ENCODE assay signal across 9 mouse cellular contexts in the genomic region with DNA sequence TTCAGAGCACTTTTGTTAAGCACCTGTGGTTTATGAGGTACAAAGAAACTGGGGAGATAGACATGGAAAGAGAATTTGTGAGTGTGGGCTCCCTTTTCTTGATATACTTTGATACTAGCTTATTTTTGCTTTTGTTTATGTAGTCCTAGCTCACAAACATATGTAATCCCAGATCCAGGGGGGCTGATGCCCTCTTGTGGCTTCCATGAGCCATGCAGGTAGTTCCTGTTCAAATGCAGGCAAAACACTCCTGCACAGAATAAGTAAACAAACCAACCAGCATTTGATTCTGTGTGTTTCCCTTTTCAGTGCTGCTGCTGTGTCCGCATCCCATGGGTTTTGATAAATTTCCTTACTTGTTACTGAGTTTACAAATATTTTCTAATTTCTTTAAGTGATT. TPM values are rescaled to one million over a fixed set of nuclear protein-coding genes. Genes with fewer than 3 reads are reported as not detected.
DNase-seq lines count a peak whose midpoint lies in the region; ATAC-seq and TF ChIP-seq lines count a peak whose summit lies in the region.
"Had no signal": no experiment of that assay in that cellular context is flagged by ENCODE, and none has a peak within 500 bp of the region (broad histone marks: within the 10 kb centered on the region; RNA-seq: fewer than 3 reads in every experiment).

No protein-coding gene starts in this region.

- TF ChIP-seq CTCF in layer of hippocampus, adult 2 months (conservative IDR thresholded peaks at IDR 0.05), result peak; percentile 82
- TF ChIP-seq CTCF in brain, embryonic 14.5 days (IDR thresholded peaks at IDR 0.05; ENCODE audit: borderline replicate concordance, extremely low read depth, insufficient read depth, insufficient read length), result peak; percentile 81; the same call in 1 of the 2 replicates
- TF ChIP-seq CTCF in liver, embryonic 14.5 days (IDR thresholded peaks at IDR 0.05; ENCODE audit: low read depth), result peak; percentile 61

- no peak overlapping the region for H3K4me3 ChIP-seq in layer of hippocampus, adult 2 months
- H3K4me3 ChIP-seq in liver, embryonic 14.5 days (ENCODE audit: insufficient read depth in 1 of 2, low read depth in 2 of 2, low read length in 2 of 2), result no peak overlapping the region
- H3K4me3 ChIP-seq: heart, embryonic 10.5 days had no signal

- ATAC-seq in liver, embryonic 14.5 days (ENCODE audit: insufficient read depth), result no peak

- H3K27ac ChIP-seq in layer of hippocampus, adult 2 months, result no peak overlapping the region
- H3K27ac ChIP-seq in liver, embryonic 14.5 days, result no peak overlapping the region
- H3K27ac ChIP-seq: heart, embryonic 10.5 days had no signal

- TF ChIP-seq EP300 in liver, embryonic 14.5 days (IDR thresholded peaks at IDR 0.05; ENCODE audit: low read depth), result no peak

- WGBS in liver, embryonic 14.5 days (ENCODE audit: insufficient replicate concordance), result 73% methylated on average over 1 of the region's 1 CpGs

- H3K4me1 ChIP-seq in liver, embryonic 14.5 days (replicated peaks; ENCODE audit: control insufficient read depth in 2 of 2, insufficient read depth in 2 of 2, low read length in 1 of 2), result peaks cover 0 to 6% of the 10 kb centered on the region in 2 experiments; a peak in 2 of 4 replicates

- H3K9me3 ChIP-seq in liver, embryonic 14.5 days (ENCODE audit: control insufficient read depth, low read length), result no peaks in the 10 kb centered on the region
- H3K9me3 ChIP-seq: heart, embryonic 10.5 days had no signal

- no peaks in the 10 kb centered on the region for H3K27me3 ChIP-seq in liver, embryonic 14.5 days (ENCODE audit: control insufficient read depth, insufficient read depth, low read length)

- no peak overlapping the region for H3K4me2 ChIP-seq in liver, embryonic 14.5 days (ENCODE audit: low read depth)

- TF ChIP-seq POLR2A in brain, embryonic 14.5 days (IDR thresholded peaks at IDR 0.05; ENCODE audit: borderline replicate concordance, extremely low read depth, insufficient read depth, insufficient read length, poor library complexity, severe bottlenecking), result no peak

- DNase-seq in adrenal gland, postnatal 36 days, result peak; percentile 33 to 42
- DNase-seq in adrenal gland, postnatal 25 days, result no peak
- no peak for DNase-seq in layer of hippocampus, adult 2 months (ENCODE audit: low spot score in 2 of 2)
- no peak for DNase-seq in layer of hippocampus, postnatal 25 days (ENCODE audit: extremely low spot score in 1 of 2, low spot score in 1 of 2)
- DNase-seq in brain, embryonic 14.5 days (ENCODE audit: low read depth), result peak; percentile 83
- no peak for DNase-seq in liver, embryonic 14.5 days (ENCODE audit: low read depth in 3 of 3, low spot score in 3 of 3)
- DNase-seq in right cerebral cortex, postnatal 36 days (ENCODE audit: low spot score in 2 of 2), result no peak
- DNase-seq in layer of hippocampus, adult 9-10 months (ENCODE audit: low spot score), result no peak

- H3K9ac ChIP-seq in liver, embryonic 14.5 days (replicated peaks), result no peak overlapping the region

- H3K36me3 ChIP-seq in liver, embryonic 14.5 days (replicated peaks; ENCODE audit: control insufficient read depth, insufficient read depth, low read depth), result peaks cover 40% of the 10 kb centered on the region

RNA-seq across cellular contexts. Expression of gene Actr5, which starts 4.7 kb away (rescaled TPM):
- 10 to 100 TPM; 11.0 to 11.9 TPM for total RNA-seq in adrenal gland, postnatal 36 days (2021)
- 9.9 and 14.8 TPM in 2 replicates for total RNA-seq in adrenal gland, postnatal 25 days (2021)
- 10 to 100 TPM; 11.3 to 12.8 TPM for total RNA-seq in layer of hippocampus, adult 2 months (2021)
- 10 to 100 TPM; 10.0 to 10.2 TPM for total RNA-seq in layer of hippocampus, postnatal 25 days (2021)
- 11.9 and 14.0 TPM in 2 replicates for polyA plus RNA-seq in brain, embryonic 14.5 days (2012; rRNA removed)
- polyA plus RNA-seq in liver, embryonic 14.5 days (2012; rRNA removed), result 2.9 and 3.6 TPM in 2 replicates
- 4.9 and 5.9 TPM in 2 replicates for polyA plus RNA-seq in liver, embryonic 14.5 days (2014; fragmentation: Nextera tagmentation; extraction: Ambion mirVana)

RNA-seq across cellular contexts. Expression of gene Slc32a1, which starts 18.8 kb away (rescaled TPM):
- total RNA-seq in adrenal gland, postnatal 36 days (2021), result not detected
- not detected in 2 replicates for total RNA-seq in adrenal gland, postnatal 25 days (2021)
- total RNA-seq in layer of hippocampus, adult 2 months (2021), result 10 to 100 TPM; 63.9 to 65.4 TPM
- total RNA-seq in layer of hippocampus, postnatal 25 days (2021), result 10 to 100 TPM; 68.3 to 77.6 TPM
- polyA plus RNA-seq in brain, embryonic 14.5 days (2012; rRNA removed), result 78.4 and 93.9 TPM in 2 replicates
- 0.01 and 0.05 TPM in 2 replicates for polyA plus RNA-seq in liver, embryonic 14.5 days (2012; rRNA removed)
- polyA plus RNA-seq in liver, embryonic 14.5 days (2014; fragmentation: Nextera tagmentation; extraction: Ambion mirVana), result not detected in 2 replicates
- polyA plus RNA-seq: heart, embryonic 10.5 days had no signal

RNA-seq across cellular contexts. Expression of gene Ppp1r16b, which starts 35.8 kb away (rescaled TPM):
- 10 to 100 TPM in 1 of 2 experiments, 1 to 10 TPM in 1; 8.8 to 14.1 TPM for total RNA-seq in adrenal gland, postnatal 36 days (2021)
- 15.8 and 19.0 TPM in 2 replicates for total RNA-seq in adrenal gland, postnatal 25 days (2021)
- 100 to 1,000 TPM; 147 to 150 TPM for total RNA-seq in layer of hippocampus, adult 2 months (2021)
- total RNA-seq in layer of hippocampus, postnatal 25 days (2021), result 100 to 1,000 TPM; 138 to 141 TPM
- polyA plus RNA-seq in brain, embryonic 14.5 days (2012; rRNA removed), result 3.2 and 6.4 TPM in 2 replicates
- 0.30 and 0.31 TPM in 2 replicates for polyA plus RNA-seq in liver, embryonic 14.5 days (2012; rRNA removed)
- 0.74 and 0.76 TPM in 2 replicates for polyA plus RNA-seq in liver, embryonic 14.5 days (2014; fragmentation: Nextera tagmentation; extraction: Ambion mirVana)

Comparison
In these comparisons a context has a peak if more than half of its experiments do, and no peak if none do; other contexts are left out.
1. DNase-seq: peak in adrenal gland, postnatal 36 days (2 of 2) and brain, embryonic 14.5 days (single experiment); none in adrenal gland, postnatal 25 days (single experiment), layer of hippocampus, adult 2 months (0 of 2), layer of hippocampus, postnatal 25 days (0 of 2), liver, embryonic 14.5 days (0 of 3), right cerebral cortex, postnatal 36 days (0 of 2) and layer of hippocampus, adult 9-10 months (single experiment).
2. RNA of gene Slc32a1, which starts 18.8 kb away (total RNA-seq): 68.3 to 77.6 TPM in layer of hippocampus, postnatal 25 days and 63.9 to 65.4 TPM in layer of hippocampus, adult 2 months; not detected in adrenal gland, postnatal 36 days and not detected in adrenal gland, postnatal 25 days; every median in the first group is over 10 times any median in the second.
3. Peak in every context shown above with its lines, with median percentiles within 50 percentile points of each other: CTCF ChIP-seq.